Mouse (Mus musculus): ENCODE data around the gene Cdc42se2. TPM values are rescaled to one million over a fixed set of nuclear protein-coding genes. Genes with fewer than 3 reads are reported as not detected.
A peak's percentile ranks its signal among the peaks of the same experiment; 100 is the strongest.

Cdc42se2 gene
- polyA plus RNA-seq, 1 experiment from 2014 or later, result 32.3 TPM

DNA sequence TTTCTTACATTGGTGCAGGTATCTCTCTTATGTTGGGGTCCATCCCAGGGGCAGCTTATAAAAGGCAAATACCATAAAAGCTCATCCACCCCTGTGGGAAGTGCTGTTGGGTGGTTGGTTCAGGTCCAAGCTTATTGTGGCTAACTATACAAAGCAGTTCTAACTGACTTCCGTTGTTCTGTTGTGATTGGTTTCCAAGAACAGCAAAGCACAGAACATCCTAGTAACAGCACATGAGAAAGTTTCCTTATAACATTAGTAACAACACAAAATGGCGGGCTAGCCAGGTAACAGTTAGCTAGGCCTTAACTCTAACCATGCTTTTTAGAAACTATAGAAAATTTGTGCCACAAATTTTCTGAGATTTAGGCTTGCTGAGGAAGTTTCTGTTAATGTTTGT is 79.3 kb downstream of the Cdc42se2 start:
- no peak for DNase-seq (ENCODE audit: low spot score)

DNA sequence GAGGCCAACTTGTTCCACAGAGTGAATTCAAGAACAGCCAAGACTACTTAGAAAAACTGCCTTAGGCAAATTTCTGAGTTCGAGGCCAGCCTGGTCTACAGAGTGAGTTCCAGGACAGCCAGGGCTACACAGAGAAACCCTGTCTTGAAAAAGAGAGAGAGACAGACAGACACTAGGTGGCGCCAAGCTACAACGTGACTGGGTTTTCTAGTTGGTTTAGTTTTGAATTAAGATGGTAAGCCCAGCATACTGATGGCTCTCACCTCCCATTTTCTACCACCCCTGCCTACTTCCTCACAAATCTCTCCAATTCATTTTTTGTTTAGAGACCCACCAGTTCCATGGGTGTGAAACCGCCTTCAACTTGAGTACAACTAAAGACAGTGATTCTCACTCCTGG is 84.2 kb downstream of the Cdc42se2 start:
- 37% methylated on average over 4 of the region's 4 CpGs for WGBS
- TF ChIP-seq EP300 (optimal IDR thresholded peaks at IDR 0.05) (no peak), CTCF (IDR thresholded peaks at IDR 0.05; ENCODE audit: low read depth) (peak; percentile 83)
- Histone ChIP-seq H3K36me3 (ENCODE audit: control insufficient read depth, insufficient read depth, low read length) (no peaks in the 10 kb centered on the region), H3K4me3 (ENCODE audit: low read depth, low read length) (no peak overlapping the region), H3K9ac (ENCODE audit: low read length) (no peak overlapping the region), H3K4me1 (replicated peaks; ENCODE audit: control insufficient read depth, insufficient read depth) (no peaks in the 10 kb centered on the region), H3K27ac (replicated peaks) (no peak overlapping the region), H3K27me3 (ENCODE audit: control insufficient read depth, insufficient read depth, low read length) (no peaks in the 10 kb centered on the region), H3K4me2 (replicated peaks; ENCODE audit: low read depth) (no peak overlapping the region), H3K9me3 (ENCODE audit: control insufficient read depth, low read length) (no peaks in the 10 kb centered on the region)
- DNase-seq (ENCODE audit: low spot score) (peak; percentile 77), ATAC-seq (ENCODE audit: low FRiP score, low TSS enrichment) (no peak)

More for the DNA sequence above, 79.3 kb downstream of the Cdc42se2 start:
- no peaks in the 10 kb centered on the region for H3K27me3 ChIP-seq (ENCODE audit: control insufficient read depth, insufficient read depth, low read length)
- no peak for TF ChIP-seq EP300 (optimal IDR thresholded peaks at IDR 0.05)
- TF ChIP-seq CTCF (IDR thresholded peaks at IDR 0.05; ENCODE audit: low read depth), result no peak
- H3K4me2 ChIP-seq (replicated peaks; ENCODE audit: low read depth), result no peak overlapping the region
- no peak overlapping the region for H3K4me3 ChIP-seq (ENCODE audit: low read depth, low read length)
- no peaks in the 10 kb centered on the region for H3K36me3 ChIP-seq (ENCODE audit: control insufficient read depth, insufficient read depth, low read length)
- H3K27ac ChIP-seq (replicated peaks), result no peak overlapping the region
- H3K9ac ChIP-seq (ENCODE audit: low read length), result no peak overlapping the region
- 89% methylated on average over 2 of the region's 2 CpGs for WGBS
- no peak for ATAC-seq (ENCODE audit: low FRiP score, low TSS enrichment)
- no peaks in the 10 kb centered on the region for H3K4me1 ChIP-seq (replicated peaks; ENCODE audit: control insufficient read depth, insufficient read depth)
- H3K9me3 ChIP-seq (ENCODE audit: control insufficient read depth, low read length), result no peaks in the 10 kb centered on the region

- ATAC-seq (ENCODE audit: low FRiP score, low TSS enrichment) (no peak), DNase-seq (ENCODE audit: low spot score) (no peak)
- Histone ChIP-seq H3K9me3 (ENCODE audit: control insufficient read depth, low read length) (no peaks in the 10 kb centered on the region), H3K9ac (ENCODE audit: low read length) (no peak overlapping the region), H3K27me3 (ENCODE audit: control insufficient read depth, insufficient read depth, low read length) (no peaks in the 10 kb centered on the region), H3K4me2 (replicated peaks; ENCODE audit: low read depth) (no peak overlapping the region), H3K36me3 (ENCODE audit: control insufficient read depth, insufficient read depth, low read length) (no peaks in the 10 kb centered on the region), H3K4me3 (ENCODE audit: low read depth, low read length) (no peak overlapping the region), H3K4me1 (replicated peaks; ENCODE audit: control insufficient read depth, insufficient read depth) (no peaks in the 10 kb centered on the region), H3K27ac (replicated peaks) (no peak overlapping the region)
- 84% methylated on average over 8 of the region's 8 CpGs for WGBS
- TF ChIP-seq EP300 (optimal IDR thresholded peaks at IDR 0.05) (no peak), CTCF (IDR thresholded peaks at IDR 0.05; ENCODE audit: low read depth) (no peak)
These were observed 85.6 kb downstream of the Cdc42se2 start for GRCm38 (mm10) chr11:54701848-54702247.

- DNase-seq (ENCODE audit: low spot score) (no peak), ATAC-seq (ENCODE audit: low FRiP score, low TSS enrichment) (no peak)
These were observed 87.5 kb downstream of the Cdc42se2 start for GRCm38 (mm10) chr11:54699972-54700371.

DNA sequence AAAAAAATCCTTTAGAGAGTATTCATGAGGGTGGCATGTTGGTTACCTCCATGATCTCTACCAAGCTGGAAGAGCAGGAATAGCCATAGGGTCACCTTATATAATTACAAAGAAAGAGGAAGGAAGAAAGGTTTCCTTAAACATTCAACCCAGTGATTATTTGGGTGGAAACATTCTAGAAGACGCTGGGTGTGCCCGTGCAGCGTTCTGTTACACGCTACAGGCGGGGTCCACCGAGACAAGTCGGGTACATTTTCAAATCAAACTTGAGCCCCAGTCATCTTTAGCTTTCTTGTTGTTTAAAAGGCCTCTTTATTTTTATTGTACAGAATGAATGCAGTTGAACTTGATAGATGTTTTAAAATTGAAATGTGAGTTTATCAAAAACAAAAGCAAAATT is 88.8 kb downstream of the Cdc42se2 start:
- no peaks in the 10 kb centered on the region for H3K4me1 ChIP-seq (replicated peaks; ENCODE audit: control insufficient read depth, insufficient read depth)
- H3K27ac ChIP-seq (replicated peaks), result no peak overlapping the region
- 0 out of 2 replicates have a peak, but pooled peaks cover 3% of the 10 kb centered on the region for H3K36me3 ChIP-seq (ENCODE audit: control insufficient read depth, insufficient read depth, low read length)
- no peak for TF ChIP-seq EP300 (optimal IDR thresholded peaks at IDR 0.05)
- TF ChIP-seq CTCF (IDR thresholded peaks at IDR 0.05; ENCODE audit: low read depth), result no peak
- 94% methylated on average over 7 of the region's 7 CpGs for WGBS
- H3K9ac ChIP-seq (ENCODE audit: low read length), result no peak overlapping the region
- no peak overlapping the region for H3K4me3 ChIP-seq (ENCODE audit: low read depth, low read length)
- H3K9me3 ChIP-seq (ENCODE audit: control insufficient read depth, low read length), result no peaks in the 10 kb centered on the region
- H3K4me2 ChIP-seq (replicated peaks; ENCODE audit: low read depth), result no peak overlapping the region
- DNase-seq (ENCODE audit: low spot score) (no peak), ATAC-seq (ENCODE audit: low FRiP score, low TSS enrichment) (no peak)
- H3K27me3 ChIP-seq (ENCODE audit: control insufficient read depth, insufficient read depth, low read length), result no peaks in the 10 kb centered on the region

More at GRCm38 (mm10) chr11:54699972-54700371, 87.5 kb downstream of the Cdc42se2 start:
- Histone ChIP-seq H3K4me1 (replicated peaks; ENCODE audit: control insufficient read depth, insufficient read depth) (no peaks in the 10 kb centered on the region), H3K27ac (replicated peaks) (no peak overlapping the region), H3K4me3 (ENCODE audit: low read depth, low read length) (no peak overlapping the region), H3K27me3 (ENCODE audit: control insufficient read depth, insufficient read depth, low read length) (no peaks in the 10 kb centered on the region), H3K4me2 (replicated peaks; ENCODE audit: low read depth) (no peak overlapping the region), H3K36me3 (ENCODE audit: control insufficient read depth, insufficient read depth, low read length) (0 out of 2 replicates have a peak, but pooled peaks cover 3% of the 10 kb centered on the region), H3K9me3 (ENCODE audit: control insufficient read depth, low read length) (no peaks in the 10 kb centered on the region), H3K9ac (ENCODE audit: low read length) (no peak overlapping the region)
- WGBS, result 78% methylated on average over 3 of the region's 3 CpGs
- TF ChIP-seq CTCF (IDR thresholded peaks at IDR 0.05; ENCODE audit: low read depth) (no peak), EP300 (optimal IDR thresholded peaks at IDR 0.05) (no peak)

DNA sequence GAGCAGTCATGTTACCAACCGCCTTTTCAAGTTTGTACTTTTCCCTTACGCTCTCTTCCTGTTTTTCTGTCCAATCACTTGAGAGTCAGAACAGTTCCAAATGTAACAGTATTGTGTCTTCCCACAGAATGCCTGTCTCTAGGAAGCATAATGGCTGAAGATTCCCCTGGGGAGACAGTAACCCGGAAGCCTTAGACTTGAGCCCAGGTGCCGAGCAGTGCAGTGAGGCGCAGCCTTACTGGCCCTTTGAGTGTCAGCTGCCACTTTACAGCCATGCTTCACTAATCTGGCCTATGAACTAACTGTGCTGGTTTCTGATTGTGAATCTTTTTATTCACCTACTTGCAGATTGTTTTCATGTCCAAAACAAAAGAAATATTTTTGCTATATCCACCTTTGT is 89.9 kb downstream of the Cdc42se2 start:
- no peaks in the 10 kb centered on the region for H3K9me3 ChIP-seq (ENCODE audit: control insufficient read depth, low read length)
- H3K9ac ChIP-seq (ENCODE audit: low read length), result no peak overlapping the region
- H3K36me3 ChIP-seq (ENCODE audit: control insufficient read depth, insufficient read depth, low read length), result 0 out of 2 replicates have a peak, but pooled peaks cover 3% of the 10 kb centered on the region
- WGBS, result 92% methylated on average over 5 of the region's 5 CpGs
- DNase-seq (ENCODE audit: low spot score) (no peak), ATAC-seq (ENCODE audit: low FRiP score, low TSS enrichment) (no peak)
- H3K4me1 ChIP-seq (replicated peaks; ENCODE audit: control insufficient read depth, insufficient read depth), result no peaks in the 10 kb centered on the region
- TF ChIP-seq EP300 (optimal IDR thresholded peaks at IDR 0.05), result no peak
- no peak for TF ChIP-seq CTCF (IDR thresholded peaks at IDR 0.05; ENCODE audit: low read depth)
- H3K4me2 ChIP-seq (replicated peaks; ENCODE audit: low read depth), result no peak overlapping the region
- no peak overlapping the region for H3K4me3 ChIP-seq (ENCODE audit: low read depth, low read length)
- H3K27ac ChIP-seq (replicated peaks), result no peak overlapping the region
- no peaks in the 10 kb centered on the region for H3K27me3 ChIP-seq (ENCODE audit: control insufficient read depth, insufficient read depth, low read length)

Data from stomach, postnatal 0 days (tissue).